Mouse (Mus musculus) activated CD4-positive, CD25-positive, alpha-beta regulatory T cell, adult 4 months (primary cell): ENCODE data around the gene Sik2. TPM values are rescaled to one million over a fixed set of nuclear protein-coding genes. Genes with fewer than 3 reads are reported as not detected.

ENCODE experiments used
- ATAC-seq: one replicate; pipeline ENCODE4 v1.8.0; 2017
- polyA plus RNA-seq, 2 experiments: library from polyadenylated mRNA; unstranded; fragments of 100-300 nt; shearing (Covaris generic); gene quantifications; one replicate each; pipeline ENCODE4 v1.2.1; 2017

Gene Sik2
- 10 to 100 TPM; 14.4 to 18.7 TPM for polyA plus RNA-seq

GRCm38 (mm10) chr9:51008841-51009655 lies at the start of gene Sik2:
Gene Sik2 (minus strand): TSS chr9:51009073.
- peak; percentile 83 for ATAC-seq

- no peak for ATAC-seq
Measured at GRCm38 (mm10) chr9:51056360-51057324, 47.8 kb upstream of the Sik2 start.

- peak; percentile 75 for ATAC-seq
Measured at GRCm38 (mm10) chr9:51052180-51052579, 43.3 kb upstream of the Sik2 start.

- ATAC-seq = no peak
Measured at GRCm38 (mm10) chr9:51042136-51042535, 33.3 kb upstream of the Sik2 start.

- ATAC-seq = no peak
Measured at GRCm38 (mm10) chr9:51041491-51041980, 32.7 kb upstream of the Sik2 start.

- peak; percentile 46 for ATAC-seq
Measured at GRCm38 (mm10) chr9:51032785-51033529, 24.1 kb upstream of the Sik2 start.

- no peak for ATAC-seq
Measured at GRCm38 (mm10) chr9:51032291-51032690, 23.4 kb upstream of the Sik2 start.

- ATAC-seq = no peak
Measured at GRCm38 (mm10) chr9:51031603-51032002, 22.7 kb upstream of the Sik2 start.

- ATAC-seq = no peak
Measured at GRCm38 (mm10) chr9:51030147-51030546, 21.3 kb upstream of the Sik2 start.

- ATAC-seq = no peak
Measured at GRCm38 (mm10) chr9:51026952-51027351, 18.1 kb upstream of the Sik2 start.

GRCm38 (mm10) chr9:51021123-51021795 lies 12.4 kb upstream of the Sik2 start:
- no peak for ATAC-seq

GRCm38 (mm10) chr9:51020351-51020750 lies 11.5 kb upstream of the Sik2 start:
- ATAC-seq = peak; percentile 80

GRCm38 (mm10) chr9:51019670-51020069 lies 10.8 kb upstream of the Sik2 start:
- ATAC-seq = peak; percentile 55

GRCm38 (mm10) chr9:51015732-51016131 lies 6.9 kb upstream of the Sik2 start:
- no peak for ATAC-seq

GRCm38 (mm10) chr9:51013644-51014043 lies 4.8 kb upstream of the Sik2 start:
- no peak for ATAC-seq

- ATAC-seq = no peak
Measured at GRCm38 (mm10) chr9:51009656-51009950, 730 bp upstream of the Sik2 start.

GRCm38 (mm10) chr9:51008068-51008840 lies 619 bp downstream of the Sik2 start:
- ATAC-seq = peak; percentile 30

- ATAC-seq = no peak
Measured at GRCm38 (mm10) chr9:51007726-51008067, 1.2 kb downstream of the Sik2 start.

- peak; percentile 25 for ATAC-seq
Measured at GRCm38 (mm10) chr9:51006846-51007245, 2.0 kb downstream of the Sik2 start.

GRCm38 (mm10) chr9:51004062-51004461 lies 4.8 kb downstream of the Sik2 start:
- ATAC-seq = no peak

- ATAC-seq = no peak
Measured at GRCm38 (mm10) chr9:50986677-50987076, 22.2 kb downstream of the Sik2 start.
